Mouse (Mus musculus): ENCODE measurements around the gene Tbcel. TPM values are rescaled to one million over a fixed set of nuclear protein-coding genes. Genes with fewer than 3 reads are reported as not detected.

Gene Tbcel
- total RNA-seq, 1 experiment from 2014 or later = 22.9 TPM

GRCm38 (mm10) chr9:42399829-42400228, 107.8 kb downstream of the Tbcel start, which contains the start of gene Tecta:
Tecta (minus strand) TSS chr9:42399929.
- ATAC-seq (replicated peaks; ENCODE audit: low read depth, poor library complexity, severe bottlenecking) = no peak

GRCm38 (mm10) chr9:42396141-42396540, 111.5 kb downstream of the Tbcel start:
- ATAC-seq (replicated peaks; ENCODE audit: low read depth, poor library complexity, severe bottlenecking) = no peak

GRCm38 (mm10) chr9:42394903-42395302, 112.7 kb downstream of the Tbcel start:
- ATAC-seq (replicated peaks; ENCODE audit: low read depth, poor library complexity, severe bottlenecking) = no peak

- no peak for ATAC-seq (replicated peaks; ENCODE audit: low read depth, poor library complexity, severe bottlenecking)
Observed at GRCm38 (mm10) chr9:42394321-42394720, 113.3 kb downstream of the Tbcel start.

GRCm38 (mm10) chr9:42392927-42393326, 114.7 kb downstream of the Tbcel start:
- no peak for ATAC-seq (replicated peaks; ENCODE audit: low read depth, poor library complexity, severe bottlenecking)

GRCm38 (mm10) chr9:42388490-42388889, 119.1 kb downstream of the Tbcel start:
- 0 out of 2 replicates have a peak, but pooled peaks have one; percentile 22 for ATAC-seq (replicated peaks; ENCODE audit: low read depth, poor library complexity, severe bottlenecking)

- no peak for ATAC-seq (replicated peaks; ENCODE audit: low read depth, poor library complexity, severe bottlenecking)
Observed at GRCm38 (mm10) chr9:42387038-42387437, 120.6 kb downstream of the Tbcel start.

- ATAC-seq (replicated peaks; ENCODE audit: low read depth, poor library complexity, severe bottlenecking) = no peak
Observed at GRCm38 (mm10) chr9:42385656-42386055, 122.0 kb downstream of the Tbcel start.

- no peak for ATAC-seq (replicated peaks; ENCODE audit: low read depth, poor library complexity, severe bottlenecking)
Observed at GRCm38 (mm10) chr9:42382628-42383347, 124.8 kb downstream of the Tbcel start.

GRCm38 (mm10) chr9:42382063-42382462, 125.5 kb downstream of the Tbcel start:
- ATAC-seq (replicated peaks; ENCODE audit: low read depth, poor library complexity, severe bottlenecking) = no peak

GRCm38 (mm10) chr9:42378071-42378470, 129.5 kb downstream of the Tbcel start:
- no peak for ATAC-seq (replicated peaks; ENCODE audit: low read depth, poor library complexity, severe bottlenecking)

- no peak for ATAC-seq (replicated peaks; ENCODE audit: low read depth, poor library complexity, severe bottlenecking)
Observed at GRCm38 (mm10) chr9:42377656-42378055, 130.0 kb downstream of the Tbcel start.

GRCm38 (mm10) chr9:42371670-42372368, 135.8 kb downstream of the Tbcel start:
- ATAC-seq (replicated peaks; ENCODE audit: low read depth, poor library complexity, severe bottlenecking) = no peak; the same call in 1 of the 2 replicates

Other genes starting within 250 kb of the Tbcel start
- gene Sc5d, start 243.6 kb downstream of the Tbcel start, total RNA-seq (2017) = 14.8 and 17.2 TPM in 2 replicates
- under 0.01 TPM in 1 of 2 replicates, not detected in the other for gene Tecta, start 107.9 kb downstream of the Tbcel start, total RNA-seq (2017)